Mouse (Mus musculus) left cerebral cortex, adult 2 months (tissue): ENCODE results near the gene Fhad1. TPM values are rescaled to one million over a fixed set of nuclear protein-coding genes. Genes with fewer than 3 reads are reported as not detected.

Experiments used
- DNase-seq, 2 experiments: peaks; one replicate each; pipeline ENCODE4 v3.0.0; 2021 to 2022; ENCODE audit warnings: low spot score in 2 of 2, mixed read lengths in 1 of 2; ENCODE audit errors: extremely low spot score in 1 of 2
- H3K27ac ChIP-seq: fragments of 200-600 bp; 2 replicates; pipeline ENCODE4 v1.8.1; 2022
- H3K4me3 ChIP-seq: fragments of 200-600 bp; 2 replicates; pipeline ENCODE4 v1.8.1; 2022
- CTCF ChIP-seq: fragments of 200-600 bp; IDR thresholded peaks from 2 replicates; pipeline ENCODE4 v1.8.1; 2022; ENCODE audit warnings: antibody characterized with exemption, mild to moderate bottlenecking, moderate library complexity
- intact Hi-C: fragments of 180-260 bp; cut with DNase I; formaldehyde crosslinking; loops from one replicate; pipeline ENCODE4 v1.15.1; 2025
- total RNA-seq, 2 experiments: library from RNA; stranded (reverse); gene quantifications; 2 replicates each; pipeline ENCODE4 v1.2.3; 2021

Fhad1 gene
- total RNA-seq, 2 experiments from 2014 or later, result 9.0 to 9.2 TPM

- intact Hi-C loops, result no loop called here
- no peak for DNase-seq
These were observed 128.4 kb downstream of the Fhad1 start for GRCm38 (mm10) chr4:141886385-141886968.

GRCm38 (mm10) chr4:141885451-141885850 is 129.4 kb downstream of the Fhad1 start:
- Histone ChIP-seq H3K4me3 (no peak overlapping the region), H3K27ac (peak overlapping the region; percentile 86)
- no peak for TF ChIP-seq CTCF
- intact Hi-C loops, result no loop called here
- peak in 1 of 2 experiments; percentile 63 for DNase-seq

More at GRCm38 (mm10) chr4:141886385-141886968, 128.4 kb downstream of the Fhad1 start:
- H3K27ac ChIP-seq, result peak overlapping the region; percentile 88
- no peak overlapping the region for H3K4me3 ChIP-seq
- peak; percentile 11 for TF ChIP-seq CTCF

- DNase-seq, result no peak
- no peak for TF ChIP-seq CTCF
- peak overlapping the region; percentile 67; the same call in 1 of the 2 replicates for H3K27ac ChIP-seq
- intact Hi-C loops, result no loop called here
- H3K4me3 ChIP-seq, result no peak overlapping the region
These were observed 132.0 kb downstream of the Fhad1 start for GRCm38 (mm10) chr4:141882858-141883257.

GRCm38 (mm10) chr4:141881950-141882349 is 132.9 kb downstream of the Fhad1 start:
- TF ChIP-seq CTCF, result no peak
- no peak overlapping the region for H3K4me3 ChIP-seq
- H3K27ac ChIP-seq, result peak overlapping the region; percentile 67; the same call in 1 of the 2 replicates
- DNase-seq, result no peak
- intact Hi-C loops, result no loop called here

GRCm38 (mm10) chr4:141881289-141881914 is 133.5 kb downstream of the Fhad1 start:
- no peak for DNase-seq
- intact Hi-C loops, result no loop called here
- TF ChIP-seq CTCF, result no peak
- Histone ChIP-seq H3K27ac (no peak overlapping the region), H3K4me3 (no peak overlapping the region)

GRCm38 (mm10) chr4:141879875-141880274 is 135.0 kb downstream of the Fhad1 start:
- TF ChIP-seq CTCF, result no peak
- DNase-seq, result no peak
- Histone ChIP-seq H3K4me3 (no peak overlapping the region), H3K27ac (peak overlapping the region; percentile 61)
- intact Hi-C loops, result no loop called here

GRCm38 (mm10) chr4:141879074-141879473 is 135.8 kb downstream of the Fhad1 start:
- Histone ChIP-seq H3K27ac (peak overlapping the region; percentile 88), H3K4me3 (no peak overlapping the region)
- no peak for DNase-seq
- intact Hi-C loops, result no loop called here
- TF ChIP-seq CTCF, result no peak

- intact Hi-C loops, result no loop called here
- DNase-seq, result no peak
- peak overlapping the region; percentile 88 for H3K27ac ChIP-seq
- no peak overlapping the region for H3K4me3 ChIP-seq
- TF ChIP-seq CTCF, result no peak
These were observed 136.3 kb downstream of the Fhad1 start for GRCm38 (mm10) chr4:141878621-141879020.

- no peak for DNase-seq
- peak overlapping the region; percentile 96 for H3K27ac ChIP-seq
- H3K4me3 ChIP-seq, result peak overlapping the region; percentile 86
- no peak; the same call in none of the 2 replicates for TF ChIP-seq CTCF
- intact Hi-C loops, result loop anchor here (2.0 kb wide), 1 partner anchor 77 kb away; no protein-coding TSS in a partner anchor
These were observed 139.3 kb downstream of the Fhad1 start for GRCm38 (mm10) chr4:141875481-141876108.

GRCm38 (mm10) chr4:141874601-141875460 is 140.1 kb downstream of the Fhad1 start, which contains the start of gene Efhd2:
Efhd2 (minus strand) TSS chr4:141874920.
- no peak; the same call in 1 of the 2 replicates for TF ChIP-seq CTCF
- intact Hi-C loops, result loop anchor here (2.0 to 5.0 kb wide), 2 partner anchors 78 to 338 kb away; partner anchors contain the start of gene Spen
- Histone ChIP-seq H3K27ac (peak within 1 kb of the TSS; percentile 96), H3K4me3 (peak within 1 kb of the TSS; percentile 86)
- peak; percentile 81 to 82 for DNase-seq

GRCm38 (mm10) chr4:141874111-141874600 is 140.7 kb downstream of the Fhad1 start:
- no peak for TF ChIP-seq CTCF
- intact Hi-C loops, result loop anchor here (2.0 to 5.0 kb wide), 2 partner anchors 79 to 337 kb away; partner anchors contain the start of gene Spen
- no peak for DNase-seq
- H3K4me3 ChIP-seq, result peak overlapping the region; percentile 86
- H3K27ac ChIP-seq, result peak overlapping the region; percentile 96
